Mouse (Mus musculus): ENCODE results near the gene Cnmd. TPM values are rescaled to one million over a fixed set of nuclear protein-coding genes. Genes with fewer than 3 reads are reported as not detected.

The Cnmd gene
- total and polyA plus RNA-seq, 3 experiments = not detected

- Histone ChIP-seq H3K79me2 (replicated peaks; ENCODE audit: control insufficient read depth, extremely low read depth, insufficient read depth, poor library complexity, severe bottlenecking) (no peaks in the 10 kb centered on the region), H3K27ac (ENCODE audit: insufficient read depth, low read depth) (no peak overlapping the region), H3K9me3 (replicated peaks; ENCODE audit: low read length) (no peaks in the 10 kb centered on the region), H3K9ac (ENCODE audit: insufficient read depth, low read depth) (no peak overlapping the region), H3K4me1 (ENCODE audit: control insufficient read depth in 1 of 2, insufficient read depth in 2 of 2) (peaks cover 0 to 2% of the 10 kb centered on the region in 2 experiments; a peak in 1 of 4 replicates), H3K27me3 (replicated peaks) (no peaks in the 10 kb centered on the region), H3K4me2 (ENCODE audit: insufficient read depth, low read depth, poor library complexity, severe bottlenecking) (no peak overlapping the region), H3K36me3 (replicated peaks in 1 of 2; ENCODE audit: control insufficient read depth in 1 of 2, insufficient read depth in 1 of 2, low read length in 1 of 2) (no peaks in the 10 kb centered on the region), H3K4me3 (replicated peaks in 1 of 3; ENCODE audit: low read depth in 2 of 3, low read length in 2 of 3, poor library complexity in 1 of 3) (no peak overlapping the region)
- dilution Hi-C loops (cut with MboI; ENCODE audit: extremely low pct_ligation_motif_present, extremely low pct_unique_long_range_greater_than_20kb, low sequenced_read_pairs) (no loop called here), in situ Hi-C loops (cut with MboI; ENCODE audit: low pct_ligation_motif_present, low pct_unique_long_range_greater_than_20kb, low sequenced_read_pairs) (no loop called here)
- TF ChIP-seq TBP (conservative IDR thresholded peaks at IDR 0.05; ENCODE audit: low read depth, low read length) = no peak
- DNase-seq (ENCODE audit: extremely low read depth) = no peak
Observed at GRCm38 (mm10) chr14:79701054-79701453, 39.1 kb upstream of the Cnmd start.

GRCm38 (mm10) chr14:79699381-79699780 is 37.4 kb upstream of the Cnmd start:
- peaks cover 5 to 7% of the 10 kb centered on the region in 2 experiments; a peak in 3 of 4 replicates for H3K4me1 ChIP-seq (ENCODE audit: control insufficient read depth in 1 of 2, insufficient read depth in 2 of 2)
- H3K9ac ChIP-seq (ENCODE audit: insufficient read depth, low read depth) = no peak overlapping the region
- TF ChIP-seq EP300 (IDR thresholded peaks at IDR 0.05; ENCODE audit: low read length) = no peak
- no peak for TF ChIP-seq TCF12 (IDR thresholded peaks at IDR 0.05; ENCODE audit: low read depth, low read length)
- no peak for TF ChIP-seq SIN3A (IDR thresholded peaks at IDR 0.05; ENCODE audit: low read length)
- no peak for TF ChIP-seq ELF1 (IDR thresholded peaks at IDR 0.05; ENCODE audit: low read depth, low read length)
- TF ChIP-seq ETS1 (conservative IDR thresholded peaks at IDR 0.05; ENCODE audit: low read depth, low read length) = no peak
- no peak for TF ChIP-seq PAX5 (IDR thresholded peaks at IDR 0.05; ENCODE audit: low read length)
- TF ChIP-seq USF2 (conservative IDR thresholded peaks at IDR 0.05; ENCODE audit: low read depth, low read length) = no peak
- TF ChIP-seq MAX (IDR thresholded peaks at IDR 0.05; ENCODE audit: low read length) = no peak
- no peak for TF ChIP-seq CHD1 (IDR thresholded peaks at IDR 0.05; ENCODE audit: low read depth, low read length)
- no peak for TF ChIP-seq TBP (conservative IDR thresholded peaks at IDR 0.05; ENCODE audit: low read depth, low read length)
- TF ChIP-seq NRF1 (IDR thresholded peaks at IDR 0.05; ENCODE audit: low read depth, low read length) = no peak
- no peak for TF ChIP-seq JUN (IDR thresholded peaks at IDR 0.05; ENCODE audit: insufficient read depth, low read depth, low read length)
- no peak for TF ChIP-seq KAT2A (IDR thresholded peaks at IDR 0.05; ENCODE audit: insufficient replicate concordance, low read length)
- no peak overlapping the region for H3K27ac ChIP-seq (ENCODE audit: insufficient read depth, low read depth)
- H3K27me3 ChIP-seq (replicated peaks) = no peaks in the 10 kb centered on the region
- H3K4me3 ChIP-seq (replicated peaks in 1 of 3; ENCODE audit: low read depth in 2 of 3, low read length in 2 of 3, poor library complexity in 1 of 3) = no peak overlapping the region
- dilution Hi-C loops (cut with MboI; ENCODE audit: extremely low pct_ligation_motif_present, extremely low pct_unique_long_range_greater_than_20kb, low sequenced_read_pairs) (no loop called here), in situ Hi-C loops (cut with MboI; ENCODE audit: low pct_ligation_motif_present, low pct_unique_long_range_greater_than_20kb, low sequenced_read_pairs) (no loop called here)
- no peak overlapping the region for H3K4me2 ChIP-seq (ENCODE audit: insufficient read depth, low read depth, poor library complexity, severe bottlenecking)
- DNase-seq (ENCODE audit: extremely low read depth) = no peak
- no peaks in the 10 kb centered on the region for H3K36me3 ChIP-seq (replicated peaks in 1 of 2; ENCODE audit: control insufficient read depth in 1 of 2, insufficient read depth in 1 of 2, low read length in 1 of 2)
- H3K79me2 ChIP-seq (replicated peaks; ENCODE audit: control insufficient read depth, extremely low read depth, insufficient read depth, poor library complexity, severe bottlenecking) = no peaks in the 10 kb centered on the region
- no peaks in the 10 kb centered on the region for H3K9me3 ChIP-seq (replicated peaks; ENCODE audit: low read length)
